Mouse (Mus musculus) liver, adult (tissue): ENCODE measurements around the gene Grm8.

ENCODE experiments used
- GATA4 ChIP-seq: IDR thresholded peaks from 2 replicates; pipeline ENCODE4 v1.6.1; 2014; ENCODE audit warnings: mild to moderate bottlenecking, low read length; ENCODE audit not compliant: insufficient replicate concordance

Gene Grm8

DNA sequence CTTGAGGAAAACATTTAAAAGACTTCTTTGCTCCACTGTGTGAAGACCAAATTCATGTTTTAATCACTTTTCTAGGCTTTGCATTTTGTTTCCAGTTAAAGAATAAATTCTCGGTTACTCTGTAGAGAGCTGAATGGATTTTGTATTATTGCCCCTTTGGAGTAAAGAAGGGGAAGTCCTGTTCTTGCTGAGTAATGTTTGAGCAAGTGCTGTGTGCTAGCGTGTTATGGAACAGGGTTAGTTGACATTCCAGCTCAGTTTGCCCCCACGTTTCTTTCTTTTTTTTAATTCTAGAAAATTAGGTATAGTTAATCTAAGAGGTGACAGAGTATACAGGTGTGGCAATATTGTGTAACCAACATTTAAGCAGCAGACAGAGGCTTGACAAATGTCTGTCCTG, 35.0 kb downstream of the Grm8 start:
- TF ChIP-seq GATA4: no peak

DNA sequence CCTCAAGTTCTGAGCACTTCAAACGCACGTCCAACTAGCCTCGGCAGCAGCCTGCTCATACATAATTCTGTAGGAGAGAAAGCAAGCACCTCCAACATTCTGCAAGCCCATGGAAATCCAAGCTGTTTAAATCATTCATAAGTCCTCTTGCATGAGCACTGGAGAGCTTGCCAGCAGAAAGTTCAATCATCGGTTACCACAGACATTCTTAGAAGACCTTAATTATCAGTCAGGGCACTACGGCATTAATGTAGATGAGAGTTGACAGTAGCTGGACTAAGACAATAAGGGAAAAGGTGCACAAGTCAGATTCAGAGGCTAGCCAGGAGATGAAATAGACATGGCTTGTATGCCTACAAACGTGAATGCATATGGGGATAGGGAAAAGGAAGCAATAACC, 42.5 kb downstream of the Grm8 start:
- no peak for TF ChIP-seq GATA4

DNA sequence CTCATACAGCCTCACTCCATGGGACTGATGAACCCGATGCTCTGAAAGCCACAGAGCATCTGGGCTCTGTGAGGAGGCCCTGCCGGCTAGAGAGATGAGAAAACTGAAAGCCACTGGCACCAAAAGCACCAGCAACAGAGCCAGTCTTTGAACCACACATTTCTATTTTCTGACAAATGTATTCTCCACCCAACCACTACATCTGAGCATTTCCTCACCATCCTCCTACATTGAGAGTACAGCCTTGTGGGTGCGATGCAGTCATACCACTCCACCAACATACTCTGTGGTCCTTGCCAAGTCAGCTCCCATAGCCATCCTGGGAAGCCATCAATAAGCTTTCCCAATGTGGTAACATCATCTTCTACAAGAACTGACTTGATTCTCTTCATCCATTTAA, 43.1 kb downstream of the Grm8 start:
- TF ChIP-seq GATA4: no peak

DNA sequence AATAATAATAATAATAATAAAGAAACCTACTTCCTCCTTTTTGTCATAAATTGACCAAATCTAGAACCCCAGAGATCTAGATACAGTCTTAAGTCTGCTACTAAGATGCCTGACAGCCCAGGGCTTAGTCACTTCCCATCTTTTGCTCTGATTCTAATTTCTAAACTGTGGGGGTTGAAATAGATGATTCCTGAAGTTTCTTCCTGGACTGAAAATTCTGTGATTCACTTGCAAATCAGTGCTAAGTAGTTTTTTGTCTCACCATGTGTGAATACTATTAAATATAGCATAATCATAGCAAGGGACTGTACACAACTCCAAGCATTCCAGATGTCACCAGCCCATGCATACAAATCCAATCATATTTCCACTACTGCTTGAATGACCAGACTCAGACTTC, 44.0 kb downstream of the Grm8 start:
- no peak for TF ChIP-seq GATA4

DNA sequence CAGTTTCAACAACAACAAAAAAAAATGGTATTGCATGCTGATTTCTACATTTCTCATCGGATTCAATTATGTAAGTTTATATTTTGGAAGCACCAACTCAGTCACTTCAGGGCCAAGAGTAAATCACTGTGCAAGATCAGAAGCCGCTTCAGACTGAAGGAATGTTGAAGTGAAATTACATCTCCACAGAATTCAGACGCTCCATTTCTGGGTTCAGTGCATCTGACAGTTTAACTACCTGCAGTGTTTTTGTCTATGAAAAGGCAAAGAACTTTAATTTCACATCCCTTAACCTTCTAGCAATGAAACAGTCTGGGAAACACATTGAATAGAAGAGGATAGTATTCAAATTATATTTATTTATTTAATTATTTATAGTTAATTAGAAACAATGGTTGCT, 59.4 kb downstream of the Grm8 start:
- TF ChIP-seq GATA4: no peak

DNA sequence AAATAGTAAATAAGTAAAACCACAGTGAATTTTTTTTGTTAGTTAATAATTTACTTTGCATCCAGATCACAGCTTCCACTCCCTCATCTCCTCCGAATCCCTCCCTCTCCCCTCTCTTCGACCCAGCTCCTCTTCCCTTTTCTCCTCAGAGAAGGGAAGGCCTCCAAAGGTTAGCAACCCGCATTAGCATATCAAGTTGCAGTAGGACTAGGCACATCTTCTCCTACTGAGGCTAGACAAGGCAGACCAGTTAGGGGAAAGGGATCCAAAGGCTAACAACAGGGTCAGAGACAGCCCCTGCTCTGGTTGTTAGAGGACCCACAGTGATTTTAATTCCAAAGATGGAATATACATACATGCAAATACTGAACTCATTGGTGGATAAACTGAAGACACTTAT, 60.5 kb downstream of the Grm8 start:
- TF ChIP-seq GATA4: no peak

DNA sequence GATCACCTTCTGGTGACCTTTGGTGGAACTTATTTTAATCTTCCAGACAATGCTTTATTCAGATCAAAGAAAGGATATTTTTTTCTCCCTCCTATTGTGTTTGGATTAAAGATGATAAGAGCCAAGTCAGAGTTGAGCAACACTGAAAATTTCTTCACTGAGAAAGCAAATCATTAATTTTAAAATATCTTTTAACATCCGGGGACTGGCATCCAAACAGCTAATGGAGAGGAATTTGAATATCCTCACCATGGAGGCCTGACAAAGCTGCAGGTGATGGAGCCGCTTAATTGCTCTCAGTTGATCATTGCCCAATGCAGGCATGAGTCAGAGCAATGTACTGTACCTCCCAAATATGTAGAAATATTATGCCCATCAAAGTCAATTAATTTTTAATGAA, 83.0 kb downstream of the Grm8 start:
- no peak for TF ChIP-seq GATA4

DNA sequence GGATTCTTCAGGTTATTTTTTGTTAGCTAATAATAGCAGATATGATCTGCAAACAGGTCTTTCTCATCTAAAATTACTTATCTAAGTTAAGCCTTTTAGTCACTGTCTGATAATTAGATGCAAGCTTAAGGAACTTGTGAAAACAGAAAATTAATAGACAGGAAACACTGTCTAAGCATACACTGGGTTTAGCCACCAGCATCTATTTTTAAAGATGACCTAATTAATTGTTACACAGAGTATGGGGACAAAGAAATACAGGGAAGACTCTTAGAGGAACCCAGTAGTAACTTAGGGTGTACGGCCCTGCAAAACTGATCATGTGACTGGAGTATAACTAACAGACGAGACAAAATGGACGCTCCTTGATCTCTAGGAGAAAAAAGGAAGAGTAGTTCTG, 92.6 kb downstream of the Grm8 start:
- TF ChIP-seq GATA4: no peak

DNA sequence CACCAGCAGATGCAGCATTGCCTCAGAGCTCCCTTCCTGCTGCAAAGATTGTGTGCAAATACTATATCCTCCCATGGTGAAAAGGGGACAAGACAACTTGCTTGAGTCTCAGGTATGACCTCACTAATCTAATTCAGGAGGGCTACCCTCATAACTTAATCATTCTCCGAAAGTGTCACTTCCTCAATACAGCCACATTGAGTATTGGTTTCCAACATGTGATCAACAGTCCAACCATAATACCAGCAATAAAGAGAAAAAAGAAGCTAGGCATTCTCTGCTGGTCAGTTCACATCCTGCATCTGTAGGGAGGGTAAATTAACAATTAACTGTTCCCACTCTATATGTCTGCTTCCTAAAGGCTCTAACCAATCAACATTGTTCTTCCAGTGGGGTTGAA, 94.2 kb downstream of the Grm8 start:
- no peak for TF ChIP-seq GATA4

DNA sequence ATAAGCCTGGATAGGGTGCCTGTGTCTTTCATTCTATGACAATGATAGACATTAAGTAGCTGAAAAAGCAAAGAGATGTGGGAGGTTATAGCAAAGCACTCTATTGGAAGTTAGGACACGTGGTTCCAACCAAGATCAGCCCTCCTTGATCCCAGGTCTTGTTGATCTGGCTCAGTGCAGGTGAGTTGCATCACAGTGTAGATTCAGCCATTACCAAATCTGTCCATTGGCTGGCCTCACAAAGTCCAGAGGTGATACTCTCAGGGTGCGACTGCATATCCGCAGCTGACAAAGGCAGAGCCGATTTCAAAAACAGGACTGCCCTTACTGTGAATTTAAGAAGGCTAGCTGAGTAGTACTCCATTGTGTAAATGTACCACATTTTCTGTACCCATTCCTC, 103.0 kb downstream of the Grm8 start:
- no peak for TF ChIP-seq GATA4

DNA sequence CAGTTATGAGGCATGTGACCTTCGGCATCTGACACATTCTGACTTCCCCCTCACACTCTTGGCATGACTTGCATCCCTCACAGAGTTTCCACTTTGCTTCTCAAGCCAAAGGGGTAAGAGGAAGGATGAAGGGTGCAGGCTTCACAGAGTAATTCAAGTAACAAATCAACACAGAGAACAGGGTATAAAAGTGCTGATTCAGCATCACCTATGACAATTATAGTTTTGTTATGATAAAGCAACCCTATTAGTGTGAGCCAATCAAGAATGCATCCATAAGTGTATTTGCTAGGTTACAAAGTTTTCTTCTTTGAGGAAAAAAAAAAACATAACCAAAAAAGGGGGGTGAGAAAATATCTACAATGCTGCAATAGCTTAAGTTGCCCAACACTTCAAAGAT, 117.3 kb downstream of the Grm8 start:
- no peak for TF ChIP-seq GATA4

DNA sequence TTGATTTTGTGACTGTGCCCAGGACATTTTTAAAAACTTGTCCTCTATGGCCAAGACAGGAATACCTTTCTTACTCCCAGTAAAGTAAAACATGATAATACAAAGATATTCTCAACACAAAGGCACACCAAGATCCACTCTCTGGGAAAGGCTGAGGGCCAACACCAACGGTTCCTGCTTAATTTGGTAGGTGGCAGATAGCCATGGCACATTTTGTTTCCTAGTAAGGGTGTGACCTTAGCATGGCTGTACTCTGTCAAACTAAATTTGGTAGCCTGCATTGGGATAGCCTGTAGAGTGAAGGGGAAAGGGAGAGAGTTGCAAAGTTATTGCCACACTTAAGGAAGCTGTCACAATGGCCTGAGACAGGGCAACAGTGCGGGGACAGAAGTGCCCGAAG, 128.0 kb downstream of the Grm8 start:
- no peak for TF ChIP-seq GATA4

DNA sequence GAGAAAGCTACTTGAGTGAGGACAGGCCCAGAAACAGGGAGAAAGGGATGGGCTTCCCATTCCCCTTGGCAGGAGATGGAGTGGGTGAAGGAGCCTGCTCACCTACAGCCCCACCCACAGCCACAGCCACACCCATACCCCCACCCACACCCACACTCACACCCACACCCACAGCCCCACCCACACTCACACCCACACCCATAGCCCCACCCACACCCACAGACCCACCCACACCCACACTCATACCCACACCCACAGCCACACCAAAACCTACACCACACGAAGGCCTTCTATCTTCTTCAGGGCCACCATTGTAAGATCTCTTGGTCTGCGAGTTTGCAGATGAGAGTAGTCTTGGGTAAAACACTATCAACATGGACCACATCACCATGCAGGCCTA, 137.7 kb downstream of the Grm8 start:
- no peak for TF ChIP-seq GATA4

DNA sequence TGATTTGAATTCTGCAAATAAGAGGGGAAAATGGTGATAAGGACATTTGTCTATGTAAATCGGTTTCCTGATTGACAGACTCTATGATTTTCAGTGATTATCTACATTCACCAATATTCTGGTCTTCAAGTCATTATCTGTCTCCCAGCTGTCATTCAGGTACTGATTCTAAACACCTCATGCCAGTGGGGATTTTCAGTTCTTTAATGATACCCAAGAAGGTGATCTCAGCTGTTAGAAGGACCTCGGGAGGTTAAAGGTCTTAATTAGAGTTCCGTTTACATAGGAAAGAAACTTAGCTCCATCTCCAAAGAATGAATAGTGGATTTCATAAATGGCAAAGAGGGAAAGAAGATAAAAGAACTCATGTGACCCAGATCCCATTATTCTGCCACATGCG, 143.7 kb downstream of the Grm8 start:
- no peak for TF ChIP-seq GATA4

DNA sequence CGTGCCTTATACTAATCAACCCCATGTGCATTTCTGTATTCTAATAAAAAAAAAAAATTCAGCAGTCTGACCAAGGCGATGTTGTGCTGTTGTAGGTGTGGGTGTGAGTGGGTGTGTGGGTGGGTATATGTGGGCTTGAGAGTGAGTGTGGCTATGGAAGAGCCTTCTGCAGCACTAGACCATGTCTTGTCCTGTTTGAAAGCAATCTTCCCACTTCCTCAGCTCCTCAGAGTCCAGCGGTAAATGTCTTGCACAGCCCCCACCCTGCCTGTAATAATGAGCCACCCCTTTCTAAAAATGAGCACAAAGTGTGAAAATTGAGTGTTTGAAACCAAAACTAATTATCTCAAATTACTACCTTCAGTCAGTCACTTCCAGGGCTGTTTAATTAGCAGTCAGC, 152.4 kb downstream of the Grm8 start:
- no peak for TF ChIP-seq GATA4

DNA sequence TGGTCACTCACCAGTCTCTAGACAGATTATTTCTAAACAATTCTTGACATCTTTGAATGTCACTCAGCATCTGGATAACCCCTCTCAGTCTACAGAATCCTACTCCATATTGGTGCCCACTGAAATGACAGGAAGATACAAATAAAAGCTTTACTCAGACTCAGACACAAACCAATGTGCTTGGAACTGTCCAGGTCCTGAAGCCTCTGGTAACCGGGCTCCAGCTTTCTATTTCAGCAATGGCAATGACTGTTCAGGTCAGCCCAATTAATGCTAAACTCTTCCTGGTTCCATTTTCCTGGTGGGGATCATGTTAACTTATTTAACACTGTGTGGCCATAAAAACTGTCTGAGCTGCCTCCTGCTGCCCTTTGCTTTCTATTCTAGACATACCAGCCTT, 153.0 kb downstream of the Grm8 start:
- TF ChIP-seq GATA4: no peak

DNA sequence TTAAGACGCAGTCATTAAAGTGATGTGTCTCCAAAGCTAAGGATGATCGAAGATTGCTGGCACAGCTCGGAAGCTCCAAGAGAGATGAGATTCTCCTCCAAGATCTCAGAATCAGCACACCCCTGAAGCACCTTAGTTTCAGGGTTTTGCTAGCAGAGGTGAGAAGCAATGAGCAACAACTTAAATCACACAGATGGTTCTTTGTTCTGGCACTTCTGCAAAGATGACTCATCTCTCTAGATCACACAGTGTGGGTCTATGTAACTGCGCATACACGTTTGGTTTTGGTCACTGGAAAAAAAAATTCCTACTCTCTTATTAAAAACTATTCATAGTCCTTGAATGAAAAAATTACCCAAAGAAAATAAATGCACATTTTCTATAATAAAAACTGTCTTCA, 157.6 kb downstream of the Grm8 start:
- no peak for TF ChIP-seq GATA4

DNA sequence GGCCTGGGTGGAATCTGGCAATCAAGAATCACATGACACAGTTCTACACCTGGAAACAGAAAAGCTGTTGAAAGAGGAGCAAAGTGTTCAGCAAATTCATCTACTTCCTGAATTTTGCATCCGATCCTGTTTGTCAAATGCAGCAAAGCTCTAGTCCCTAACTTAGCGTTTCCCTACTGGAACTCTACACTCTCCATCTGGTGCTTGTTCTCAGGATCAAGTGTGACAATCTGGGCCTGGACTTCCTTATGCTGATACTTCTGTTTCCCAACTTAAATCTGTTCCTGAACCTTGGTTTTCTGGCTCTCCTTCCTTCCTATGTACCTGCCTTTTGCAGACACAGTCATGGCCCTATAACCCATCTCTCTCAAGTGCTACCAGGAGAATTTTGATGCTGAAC, 166.1 kb downstream of the Grm8 start:
- no peak for TF ChIP-seq GATA4
